ENCODE assay signal across 11 mouse cellular contexts in genomic region chr14:76628182-76628892, GRCm38 (mm10).
A peak's percentile ranks its signal among the peaks of the same experiment; 100 is the strongest.
DNase-seq lines count a peak whose midpoint lies in the region; ATAC-seq and TF ChIP-seq lines count a peak whose summit lies in the region.
"Had no signal": no experiment of that assay in that cellular context is flagged by ENCODE, and none has a peak within 500 bp of the region (broad histone marks: within the 10 kb centered on the region; RNA-seq: fewer than 3 reads in every experiment).

No protein-coding gene starts in this region.

- H3K4me2 ChIP-seq in forebrain, postnatal 0 days (ENCODE audit: low read depth), result no peak overlapping the region
- H3K4me2 ChIP-seq in intestine, embryonic 15.5 days (replicated peaks), result no peak overlapping the region
- H3K4me2 ChIP-seq: midbrain, embryonic 12.5 days had no signal

- 0 out of 2 replicates have a peak overlapping the region, but pooled peaks have one; percentile 24 for H3K27ac ChIP-seq in left cerebral cortex, adult 2 months
- H3K27ac ChIP-seq in forebrain, postnatal 0 days (ENCODE audit: low read depth, low read length), result peak overlapping the region; percentile 70
- no peak overlapping the region for H3K27ac ChIP-seq in intestine, embryonic 15.5 days
- H3K27ac ChIP-seq: liver, embryonic 14.5 days; midbrain, embryonic 12.5 days had no signal

- no peaks in the 10 kb centered on the region for H3K27me3 ChIP-seq in forebrain, postnatal 0 days (ENCODE audit: insufficient read depth, low read length)
- no peaks in the 10 kb centered on the region for H3K27me3 ChIP-seq in intestine, embryonic 15.5 days (replicated peaks)

- H3K9ac ChIP-seq in forebrain, postnatal 0 days, result no peak overlapping the region
- H3K9ac ChIP-seq in intestine, embryonic 15.5 days, result no peak overlapping the region
- H3K9ac ChIP-seq: liver, embryonic 14.5 days; midbrain, embryonic 12.5 days had no signal

- TF ChIP-seq CTCF in left cerebral cortex, adult 2 months (IDR thresholded peaks at IDR 0.05), result no peak
- TF ChIP-seq CTCF in forebrain, postnatal 0 days (IDR thresholded peaks at IDR 0.05; ENCODE audit: low read depth), result no peak

- H3K4me3 ChIP-seq in left cerebral cortex, adult 2 months, result no peak overlapping the region
- H3K4me3 ChIP-seq in forebrain, postnatal 0 days (ENCODE audit: low read depth, low read length), result no peak overlapping the region
- H3K4me3 ChIP-seq in intestine, embryonic 15.5 days (replicated peaks), result no peak overlapping the region
- H3K4me3 ChIP-seq: midbrain, embryonic 12.5 days had no signal

- peaks cover 25% of the 10 kb centered on the region for H3K4me1 ChIP-seq in forebrain, postnatal 0 days (ENCODE audit: insufficient read depth)
- peaks cover 22% of the 10 kb centered on the region for H3K4me1 ChIP-seq in intestine, embryonic 15.5 days (replicated peaks)

- ATAC-seq in forebrain, postnatal 0 days, result peak; percentile 59
- no peak for ATAC-seq in megakaryocyte-erythroid progenitor cell, adult 5-6 weeks (replicated peaks; ENCODE audit: low FRiP score, low TSS enrichment, poor library complexity, severe bottlenecking)
- no peak for ATAC-seq in intestine, embryonic 15.5 days

- H3K36me3 ChIP-seq in forebrain, postnatal 0 days (ENCODE audit: insufficient read depth), result no peaks in the 10 kb centered on the region
- no peaks in the 10 kb centered on the region for H3K36me3 ChIP-seq in intestine, embryonic 15.5 days
- H3K36me3 ChIP-seq: midbrain, embryonic 12.5 days had no signal

- no peaks in the 10 kb centered on the region for H3K9me3 ChIP-seq in forebrain, postnatal 0 days (ENCODE audit: low read length)
- H3K9me3 ChIP-seq in intestine, embryonic 15.5 days, result no peaks in the 10 kb centered on the region
- H3K9me3 ChIP-seq: midbrain, embryonic 12.5 days had no signal

- 45% methylated on average over 10 of the region's 10 CpGs for WGBS in forebrain, postnatal 0 days
- 87% methylated on average over 10 of the region's 10 CpGs for WGBS in intestine, embryonic 15.5 days

- intact Hi-C loops in left cerebral cortex, adult 2 months (cut with DNase I), result no loop called here
- intact Hi-C loops in left cerebral cortex, postnatal 4 days (cut with DNase I), result loop anchor here (10.0 kb wide), 1 partner anchor 124 kb away; no protein-coding TSS in a partner anchor

- DNase-seq in left cerebral cortex, adult 2 months (ENCODE audit: extremely low spot score in 1 of 2, low spot score in 2 of 2), result peak in 1 of 2 experiments; percentile 36
- DNase-seq in left cerebral cortex, adult 11 months (ENCODE audit: low spot score), result no peak
- peak; percentile 69 to 70 for DNase-seq in cerebellum, adult 18-20 months
- peak; percentile 85 for DNase-seq in forebrain, postnatal 0 days
- DNase-seq in left cerebral cortex, postnatal 4 days, result peak; percentile 87
- DNase-seq in lung, postnatal 14 days, result no peak
- DNase-seq: spleen, adult 18-20 months had no signal

Comparison
In these comparisons a context has a peak if more than half of its experiments do, and no peak if none do; other contexts are left out.
1. DNase-seq: peak in cerebellum, adult 18-20 months (2 of 2), forebrain, postnatal 0 days (single experiment) and left cerebral cortex, postnatal 4 days (single experiment); none in left cerebral cortex, adult 11 months (single experiment) and lung, postnatal 14 days (single experiment).